Mouse (Mus musculus) lung, adult 2 months (tissue): ENCODE results near the gene Lyst.

Experiments used
- CTCF ChIP-seq: fragments of 200-500 bp; IDR thresholded peaks from 2 replicates; pipeline ENCODE4 v1.5.1; 2011; ENCODE audit warnings: mild to moderate bottlenecking, low read length, control low read depth; ENCODE audit not compliant: insufficient read depth
- POLR2A ChIP-seq: fragments of 200-500 bp; IDR thresholded peaks from 2 replicates; pipeline ENCODE4 v1.6.1; 2011; ENCODE audit warnings: low read depth, mild to moderate bottlenecking, control low read depth, low read length, borderline replicate concordance; ENCODE audit errors: extremely low read depth

- TF ChIP-seq POLR2A (no peak), CTCF (no peak)
Observed at GRCm38 (mm10) chr13:13575106-13575505, 15.1 kb upstream of the Lyst start.
